Mouse (Mus musculus) T-cell, adult 2 months (primary cell): Measurements from ENCODE around the gene 1500011B03Rik.
"Not testable (repeated sequence)": the region's sequence is repeated elsewhere in the genome, so short reads cannot be mapped to it uniquely, and the experiment has no call there.

Experiments used
- DNase-seq: peaks from one replicate; pipeline ENCODE4 v3.0.0; 2022; ENCODE audit warnings: low spot score

The 1500011B03Rik gene

DNA sequence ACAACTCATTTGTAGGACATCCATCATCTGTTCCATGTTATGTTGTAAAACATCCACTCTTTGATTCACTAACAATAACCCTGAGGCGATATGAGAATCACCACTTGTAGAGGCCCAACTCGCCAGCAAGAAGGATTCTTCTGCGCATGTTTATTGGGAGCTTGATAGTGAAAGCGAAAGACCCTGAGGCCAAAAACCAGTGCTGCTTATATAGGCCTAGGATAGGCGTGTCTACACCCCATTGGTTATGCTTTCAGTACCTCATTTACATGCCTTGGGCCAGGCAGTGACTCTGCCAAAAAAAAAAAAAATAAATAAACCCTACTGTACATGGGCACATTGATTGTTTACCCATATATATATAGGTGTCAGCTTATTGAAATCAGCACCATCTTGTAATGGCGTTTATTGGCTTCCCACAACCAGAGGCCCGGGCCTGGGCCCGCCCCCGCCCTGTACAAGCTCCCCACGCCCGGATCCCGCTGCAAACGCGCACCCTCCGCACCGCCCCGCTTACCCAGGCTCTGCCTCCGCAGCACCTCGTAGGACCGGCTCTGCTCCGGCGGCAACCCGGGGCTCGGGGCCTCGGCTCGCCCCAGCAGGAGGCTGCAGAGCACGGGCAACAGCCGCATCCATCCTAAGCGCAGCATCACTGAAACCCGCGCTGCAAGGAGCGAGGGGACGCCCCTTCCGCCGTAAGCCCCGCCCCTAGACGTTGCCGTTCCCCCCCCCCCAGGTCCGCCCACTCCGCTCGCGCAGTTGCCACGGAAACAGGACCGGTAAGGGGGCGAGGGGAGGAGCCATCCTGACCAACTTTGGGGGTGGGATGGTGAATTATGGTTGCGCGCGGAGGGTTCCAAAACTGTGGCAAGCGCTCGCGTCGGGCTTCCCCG is at the start of gene 1500011B03Rik:
1500011B03Rik (minus strand) TSS at position 673 of the 893 bp plus-strand sequence.
- peak; percentile 50 for DNase-seq

DNA sequence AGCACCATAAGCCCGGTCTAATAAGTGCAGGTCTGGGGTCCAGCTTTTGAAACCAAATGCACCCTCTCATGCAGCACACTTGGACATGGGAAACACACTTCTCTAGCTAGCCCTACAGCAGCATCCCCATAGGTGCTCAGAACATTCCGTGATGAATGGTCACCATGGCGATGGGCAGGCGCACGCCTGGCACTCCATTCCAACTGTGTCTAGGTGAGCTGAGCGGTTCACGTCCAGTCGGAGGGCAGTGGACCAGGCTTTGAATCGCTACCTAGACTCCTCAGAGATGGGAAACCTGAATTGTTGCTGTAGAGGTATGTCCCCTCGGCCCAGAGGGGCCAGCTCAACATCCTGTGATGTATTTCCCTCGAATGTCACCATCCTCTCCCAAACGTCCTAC is 42.0 kb upstream of the 1500011B03Rik start:
- DNase-seq = no peak

DNA sequence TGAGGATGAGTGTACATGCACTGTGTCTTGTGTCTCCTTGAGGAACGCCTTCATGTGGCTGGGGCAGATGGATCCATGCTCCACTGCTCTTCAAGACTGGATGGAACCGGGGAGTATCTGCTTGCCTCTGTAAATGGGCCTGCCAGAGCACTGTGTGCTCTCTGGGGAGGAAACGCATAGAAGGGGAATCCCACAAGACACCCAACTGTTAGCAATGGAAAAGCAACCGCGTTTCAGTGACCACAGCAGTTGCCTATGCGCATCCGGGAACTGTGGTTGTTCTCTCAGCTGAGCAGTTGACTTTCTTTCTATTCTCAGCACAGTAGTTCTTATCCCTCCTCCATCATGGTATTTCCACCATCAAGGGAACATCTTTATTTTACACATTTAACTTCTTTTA is 41.5 kb upstream of the 1500011B03Rik start:
- DNase-seq = peak; percentile 40

DNA sequence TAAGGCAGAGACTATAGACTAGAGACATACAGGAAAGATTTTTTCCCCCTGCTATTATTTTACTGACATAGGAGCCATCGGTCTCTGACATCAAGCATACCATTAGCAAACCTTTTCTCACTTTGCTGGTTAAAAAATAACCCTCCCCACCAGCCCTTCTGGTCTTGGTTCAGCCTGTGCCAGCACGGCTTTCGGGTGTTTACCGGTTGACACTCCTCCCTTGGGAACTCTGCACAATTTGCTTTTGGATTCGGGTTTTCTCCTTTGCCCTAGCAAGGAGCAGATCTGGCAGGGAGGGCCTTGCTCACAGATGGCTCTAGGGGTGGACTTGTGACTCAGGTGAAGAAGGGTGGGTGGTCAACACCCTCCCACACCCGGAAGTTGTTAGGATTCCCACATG is 38.5 kb upstream of the 1500011B03Rik start:
- no peak for DNase-seq

DNA sequence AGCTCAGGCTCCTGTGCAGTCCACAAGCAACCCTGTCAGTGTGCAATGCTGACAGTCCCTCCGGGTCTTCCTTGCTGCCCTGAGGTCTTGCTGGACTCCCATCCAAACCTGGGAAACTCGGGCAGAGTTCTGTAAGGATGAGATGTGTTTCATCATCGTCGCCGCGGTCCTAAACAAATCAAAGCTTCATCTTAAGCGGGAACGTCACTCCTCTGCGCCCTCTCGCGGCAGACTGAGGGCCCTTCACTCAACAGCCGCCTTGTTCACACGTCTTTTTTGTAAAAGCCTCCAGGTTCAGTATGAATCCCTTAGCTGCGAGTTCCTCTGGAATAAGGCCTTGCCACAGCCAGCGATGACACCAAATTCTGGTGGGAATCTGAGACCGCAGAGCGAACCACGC is 36.0 kb upstream of the 1500011B03Rik start:
- peak; percentile 56 for DNase-seq

DNA sequence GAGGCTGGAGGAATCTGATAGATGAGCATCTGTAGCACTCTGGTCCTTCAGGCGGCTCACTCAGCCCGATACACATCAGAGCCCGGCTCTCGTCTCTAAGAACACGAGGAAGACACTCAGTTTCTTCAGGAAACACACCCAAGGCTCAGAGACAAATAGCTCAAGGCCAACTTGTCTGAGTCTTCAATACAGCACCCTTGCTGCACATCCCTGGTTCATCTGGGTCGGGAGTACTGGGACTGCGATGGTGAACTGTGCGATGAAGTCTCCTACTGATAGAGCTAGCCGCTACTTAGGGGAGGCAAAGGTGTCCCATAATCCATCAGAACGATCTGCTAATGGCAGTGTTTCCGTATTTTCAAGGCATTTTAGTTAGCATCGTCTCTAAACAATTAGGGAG is 35.3 kb upstream of the 1500011B03Rik start, which contains the start of gene Gm9936:
Gm9936 (minus strand) TSS at position 101 of the 400 bp plus-strand sequence.
- DNase-seq = no peak

DNA sequence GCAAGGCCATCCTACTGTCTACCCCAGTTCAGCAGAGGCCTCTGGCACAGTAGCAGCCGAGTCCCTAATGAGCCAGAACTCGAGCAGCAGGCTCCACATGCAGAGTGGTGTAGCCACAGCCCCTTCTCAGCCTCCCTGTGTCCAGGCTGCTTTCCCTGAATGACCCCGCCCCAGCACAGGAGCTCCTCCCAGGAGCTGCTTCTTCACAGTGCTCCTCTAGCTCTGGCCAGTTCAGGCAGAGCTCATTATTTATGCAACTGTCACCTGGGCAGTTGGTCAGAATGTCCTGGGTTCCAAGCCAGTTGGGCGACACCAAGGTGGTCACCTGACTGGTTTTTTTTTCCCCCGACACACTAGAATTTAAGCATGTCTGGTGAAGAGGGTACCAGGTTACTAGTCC is 30.1 kb upstream of the 1500011B03Rik start, which contains the start of gene 4930519G04Rik:
4930519G04Rik (plus strand) TSS at position 301 of the 400 bp plus-strand sequence.
- DNase-seq = not testable (repeated sequence)

DNA sequence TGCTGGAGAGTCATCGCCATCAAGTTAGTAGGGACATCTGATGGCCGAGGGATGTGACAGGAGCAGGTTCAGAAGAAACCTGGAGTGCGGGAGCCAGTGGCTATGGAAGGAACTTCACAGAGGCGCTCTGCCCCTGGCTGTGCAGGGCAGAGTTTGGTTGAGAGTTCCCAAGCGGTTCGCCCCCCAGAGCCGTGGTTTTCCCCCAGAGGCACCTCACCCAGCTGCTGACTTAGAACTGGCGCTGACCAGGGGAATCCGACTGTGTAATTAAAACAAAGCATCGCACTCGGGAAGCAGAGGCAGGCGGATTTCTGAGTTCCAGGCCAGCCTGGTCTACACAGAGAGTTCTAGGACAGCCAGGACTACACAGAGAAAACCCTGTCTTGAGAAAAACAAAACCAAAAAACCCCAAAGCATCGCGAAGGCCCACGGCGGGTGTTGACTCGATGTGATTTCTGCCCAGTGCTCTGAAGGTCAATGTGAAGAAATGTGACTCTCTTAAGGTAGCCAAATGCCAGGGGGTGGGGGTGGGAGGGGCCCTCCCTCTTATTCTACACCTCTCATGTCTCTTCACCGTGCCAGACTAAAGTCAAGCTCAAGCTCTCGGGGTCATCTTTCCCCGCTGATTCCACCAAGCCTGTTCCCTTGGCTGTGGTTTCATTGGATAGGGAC is 28.4 kb upstream of the 1500011B03Rik start:
- no peak for DNase-seq

DNA sequence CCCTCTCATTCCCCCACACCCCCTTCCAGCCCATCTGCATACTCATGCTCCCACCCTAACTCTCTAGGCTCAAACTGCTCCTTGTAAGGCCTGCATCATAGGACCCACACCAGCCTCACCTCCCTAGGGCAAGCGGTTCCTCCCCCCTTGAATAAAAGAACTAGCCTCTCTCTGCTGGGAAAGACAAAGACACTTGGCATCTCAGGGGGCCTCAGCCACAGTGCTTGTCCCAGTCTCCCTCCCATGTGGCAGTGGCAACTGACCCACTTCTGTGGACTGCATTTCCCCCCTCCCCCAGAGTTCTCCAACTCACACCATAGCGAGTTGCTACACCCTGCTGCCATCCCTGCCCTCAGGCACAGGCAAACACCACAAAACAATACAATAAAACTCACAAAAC is 21.1 kb upstream of the 1500011B03Rik start:
- not testable (repeated sequence) for DNase-seq

DNA sequence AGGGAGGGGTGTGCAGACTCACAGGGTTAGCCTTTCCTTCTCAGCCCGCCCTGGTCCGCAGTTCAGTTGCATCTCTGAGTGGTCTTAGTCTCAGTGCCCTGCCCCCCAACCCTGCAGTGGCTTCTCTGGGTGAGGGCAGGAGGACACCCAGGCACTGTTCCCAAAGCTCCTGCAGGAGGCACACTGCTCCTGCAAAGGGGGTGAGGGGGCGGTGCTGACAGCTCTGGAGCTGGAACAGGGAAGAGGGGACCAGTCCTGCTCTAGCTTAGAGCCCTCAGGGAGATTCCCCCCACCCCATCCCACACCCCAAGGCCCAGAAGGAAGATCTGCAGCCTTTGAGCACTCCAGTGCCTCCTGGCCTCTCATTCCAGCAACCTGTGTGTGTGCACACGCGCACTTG is 19.4 kb upstream of the 1500011B03Rik start:
- DNase-seq = no peak

DNA sequence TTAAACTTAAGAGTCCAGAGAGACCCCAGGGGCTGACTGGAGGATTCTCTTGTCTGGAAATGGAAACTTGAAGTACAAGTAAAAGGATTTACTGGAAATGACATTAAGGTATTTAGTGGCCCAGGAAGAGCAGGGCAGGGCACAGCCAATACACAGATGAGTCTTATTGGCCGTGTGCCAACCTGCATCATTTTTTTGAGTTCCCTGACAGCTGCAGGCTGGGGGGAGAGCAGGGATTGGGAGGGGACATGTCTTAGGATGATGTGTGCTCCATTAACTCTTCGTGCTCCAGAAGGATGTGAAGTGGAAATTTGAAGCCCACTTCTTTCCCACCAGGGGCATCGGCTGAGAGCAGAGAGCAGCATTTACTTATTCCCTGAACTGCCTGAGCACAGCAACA is 18.9 kb upstream of the 1500011B03Rik start:
- DNase-seq = not testable (repeated sequence)

DNA sequence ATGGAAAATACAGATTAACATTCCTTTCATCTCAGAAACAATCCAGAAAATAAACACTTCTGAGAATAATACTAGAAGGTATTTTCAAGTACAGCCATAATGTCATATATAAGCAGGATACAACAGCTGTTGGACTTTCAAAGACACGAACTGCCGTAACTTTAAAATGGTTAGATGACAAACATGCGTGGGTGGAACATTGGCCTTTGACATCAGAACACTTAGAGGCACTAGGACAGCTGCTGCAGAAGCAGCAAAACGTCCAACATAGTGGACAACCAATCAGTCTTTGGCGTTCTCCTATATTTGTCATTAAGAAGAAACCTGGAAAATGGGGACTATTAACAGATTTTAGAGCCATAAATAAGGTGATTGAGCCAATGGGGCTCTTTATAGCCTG is 17.2 kb upstream of the 1500011B03Rik start:
- not testable (repeated sequence) for DNase-seq

DNA sequence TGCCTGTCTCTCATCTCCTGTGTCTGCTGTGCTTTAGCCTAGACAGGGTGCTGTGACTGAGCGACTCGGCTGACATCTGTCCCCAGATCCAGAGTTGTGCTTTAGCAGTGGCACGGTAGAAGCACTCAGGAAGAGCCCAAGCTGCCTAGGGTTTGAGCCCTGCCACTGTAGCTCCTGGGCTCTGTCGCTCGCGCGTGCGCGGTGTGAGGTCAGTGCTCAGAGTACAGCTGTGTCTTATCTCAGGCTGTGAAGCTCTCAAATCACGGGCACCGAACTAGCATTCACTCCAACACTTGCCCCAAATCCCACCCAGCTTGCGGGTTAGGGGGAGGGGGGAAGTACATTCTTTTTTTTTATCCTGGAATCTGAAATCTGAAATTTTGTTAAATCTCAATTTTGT is 13.6 kb upstream of the 1500011B03Rik start:
- no peak for DNase-seq

DNA sequence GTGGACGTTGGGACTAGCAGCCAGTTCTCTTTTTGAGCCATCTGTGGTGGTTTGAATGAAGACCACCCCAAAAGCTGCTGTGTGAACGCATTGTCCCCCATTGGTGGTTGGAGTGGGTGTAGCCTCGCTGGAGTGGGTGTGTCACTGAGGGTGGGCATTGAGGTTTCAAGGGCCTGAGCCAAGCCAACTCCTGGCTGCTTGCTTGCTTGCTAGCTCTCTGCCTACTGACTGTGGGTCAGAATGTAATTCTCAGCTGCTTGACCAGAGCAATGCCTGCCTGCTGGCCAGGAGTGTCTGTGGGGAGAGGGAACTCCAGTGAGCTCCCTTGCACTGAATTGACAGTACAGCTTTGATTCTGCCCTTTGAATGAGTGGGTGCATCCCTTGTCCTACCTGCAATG is 6.5 kb upstream of the 1500011B03Rik start:
- no peak for DNase-seq

DNA sequence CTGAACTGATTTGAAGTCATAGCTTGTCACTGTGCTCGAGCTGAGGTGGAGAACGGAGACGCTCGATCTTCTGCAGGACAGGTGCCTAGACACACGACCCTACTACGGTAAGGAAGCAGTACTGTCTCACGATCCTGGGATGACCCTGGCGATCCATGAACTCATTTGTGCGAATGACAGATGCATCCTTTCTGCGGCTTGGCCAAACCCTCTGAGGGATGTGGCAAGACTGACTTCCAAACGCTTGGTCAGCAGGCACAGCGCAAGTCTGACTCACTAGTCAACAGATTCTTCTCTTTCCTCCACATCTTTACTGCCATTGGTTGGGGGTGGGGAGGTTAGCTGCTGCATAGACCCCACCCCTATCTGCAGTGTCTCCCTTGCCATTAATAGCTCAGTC is 4.2 kb upstream of the 1500011B03Rik start:
- DNase-seq = no peak

DNA sequence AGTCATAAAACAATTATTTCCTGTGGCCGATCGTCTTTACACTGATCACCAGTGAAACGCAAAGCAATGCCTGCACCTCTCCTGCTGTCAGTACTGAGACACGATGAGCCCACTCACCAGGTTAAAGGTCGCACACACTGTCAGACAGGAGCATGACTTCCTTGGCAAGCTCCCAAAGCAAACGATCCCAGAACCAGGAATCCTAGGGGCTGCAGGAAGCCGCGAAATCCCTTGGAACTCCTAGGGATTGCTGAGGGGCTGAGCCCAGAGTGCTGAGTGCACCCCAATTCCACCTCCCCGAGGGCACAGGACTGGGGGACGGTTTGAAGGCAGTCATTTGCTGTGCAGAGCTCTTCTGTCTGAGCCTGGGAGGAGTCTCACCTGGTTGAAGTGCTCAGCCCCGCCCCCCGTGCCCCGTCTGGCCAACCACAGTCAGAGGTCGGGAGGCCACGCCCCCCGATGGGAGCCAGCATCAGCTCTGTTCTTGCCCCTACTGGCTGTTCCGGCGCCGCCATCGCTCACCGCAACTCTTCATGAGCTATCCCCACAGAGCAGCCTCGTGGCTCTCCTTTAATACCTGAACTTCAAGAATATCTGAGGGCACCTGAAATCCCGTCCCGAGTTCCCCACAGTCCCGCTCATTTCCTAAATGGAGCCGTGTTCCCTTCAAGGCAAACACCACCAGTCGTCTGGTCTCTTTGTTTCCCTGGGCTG is 2.9 kb upstream of the 1500011B03Rik start:
- DNase-seq = peak; percentile 90

DNA sequence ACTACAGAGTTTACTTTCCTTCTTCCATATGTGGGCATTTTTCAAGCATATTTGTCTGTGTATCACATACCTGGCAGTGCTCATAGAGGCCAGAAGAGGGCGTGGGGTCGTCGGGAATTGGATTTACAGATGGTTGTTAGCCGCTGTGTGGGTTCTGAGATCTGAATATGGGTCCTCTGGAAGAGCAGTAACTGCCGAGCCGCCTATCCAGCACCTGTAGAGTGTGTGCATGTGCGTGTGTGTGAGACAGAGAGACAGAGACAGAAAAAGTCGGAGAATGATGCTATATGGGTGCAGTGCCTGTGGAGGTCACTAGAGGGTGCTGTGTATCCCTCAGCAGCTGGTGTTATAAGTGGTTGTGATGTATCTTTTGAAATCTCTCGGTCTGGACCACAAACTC is 929 bp upstream of the 1500011B03Rik start:
- DNase-seq = peak; percentile 59

DNA sequence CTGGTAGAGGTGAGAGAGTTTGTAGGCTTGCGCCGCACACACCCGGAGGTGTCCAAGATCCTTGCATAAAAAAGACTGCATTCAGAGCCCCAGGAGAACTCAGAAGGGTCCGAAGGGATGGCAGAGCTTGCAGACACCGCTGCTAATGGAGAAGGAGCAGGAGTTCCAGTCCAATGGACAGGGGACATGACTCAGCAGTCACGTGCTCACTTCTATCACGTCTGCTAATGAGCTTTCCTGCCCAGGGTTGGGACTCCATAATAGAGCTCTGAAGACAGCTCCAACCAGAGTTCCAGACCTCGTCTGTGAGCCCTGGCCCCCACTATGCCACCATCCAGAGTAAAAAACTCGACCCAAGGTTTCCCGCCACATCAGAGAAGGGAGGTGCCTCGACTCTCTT is 5.1 kb downstream of the 1500011B03Rik start:
- DNase-seq = no peak

DNA sequence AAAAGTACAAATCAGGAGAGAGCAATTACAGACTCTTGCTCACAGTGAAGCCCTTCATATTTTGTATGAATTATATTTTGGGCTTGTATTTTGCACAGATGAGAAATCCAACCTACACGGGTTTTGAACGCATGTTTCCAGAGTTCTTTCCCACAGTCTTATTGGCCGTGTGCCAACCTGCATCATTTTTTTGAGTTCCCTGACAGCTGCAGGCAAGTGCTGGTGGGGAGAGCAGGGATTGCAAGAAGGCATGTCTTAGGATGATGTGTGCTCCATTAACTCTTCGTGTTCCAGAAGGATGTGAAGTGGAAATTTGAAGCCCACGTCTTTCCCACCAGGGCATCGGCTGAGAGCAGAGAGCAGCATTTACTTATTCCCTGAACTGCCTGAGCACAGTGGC is 6.7 kb downstream of the 1500011B03Rik start:
- no peak for DNase-seq

DNA sequence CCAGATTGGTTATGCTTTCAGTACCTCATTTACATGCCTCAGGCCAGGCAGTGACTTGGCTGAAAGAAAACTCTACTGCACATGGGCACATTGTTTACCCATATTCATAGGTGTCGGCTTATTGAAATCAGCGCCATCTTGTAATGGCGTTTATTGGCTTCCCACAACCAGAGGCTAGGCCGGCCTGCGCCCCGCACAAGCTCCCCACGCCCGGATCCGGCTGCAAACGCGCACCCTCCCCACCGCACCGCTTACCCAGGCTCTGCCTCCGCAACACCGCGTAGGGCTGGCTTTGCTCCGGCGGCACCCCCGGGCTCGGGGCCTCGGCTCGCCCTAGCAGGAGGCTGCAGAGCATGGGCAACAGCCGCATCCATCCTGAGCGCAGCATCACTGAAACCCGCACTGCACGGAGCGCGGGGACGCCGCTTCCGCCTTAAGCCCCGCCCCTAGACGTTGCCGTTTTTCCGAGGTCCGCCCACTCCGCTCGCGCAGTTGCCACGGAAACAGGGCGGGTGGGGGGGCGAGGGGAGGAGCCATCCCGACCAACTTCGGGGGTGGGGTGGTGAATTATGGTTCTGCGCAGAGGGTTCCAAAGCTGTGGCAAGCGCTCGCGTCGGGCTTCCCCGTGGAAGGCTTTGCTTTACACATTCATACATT is 9.6 kb downstream of the 1500011B03Rik start:
- peak; percentile 83 for DNase-seq

DNA sequence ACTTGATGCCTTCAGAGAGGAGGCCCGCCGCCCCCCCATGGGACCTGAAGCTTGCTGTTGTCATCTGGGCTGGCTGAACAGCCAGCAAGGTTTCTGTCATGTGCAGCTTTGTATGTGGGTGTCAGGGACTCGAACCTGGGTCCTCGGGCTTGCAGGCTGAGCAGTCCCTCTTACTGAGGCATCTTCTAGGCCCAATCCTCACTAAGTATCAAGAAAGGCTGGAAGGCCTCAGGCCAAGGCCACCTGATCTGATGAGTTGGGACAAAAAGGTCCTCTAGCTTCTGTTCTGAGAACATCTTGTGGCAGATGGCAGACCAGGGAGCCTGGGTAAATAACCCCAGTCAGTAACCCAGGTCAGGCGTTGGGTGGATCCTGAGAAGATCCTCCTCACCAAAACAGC is 13.4 kb downstream of the 1500011B03Rik start:
- DNase-seq = no peak

DNA sequence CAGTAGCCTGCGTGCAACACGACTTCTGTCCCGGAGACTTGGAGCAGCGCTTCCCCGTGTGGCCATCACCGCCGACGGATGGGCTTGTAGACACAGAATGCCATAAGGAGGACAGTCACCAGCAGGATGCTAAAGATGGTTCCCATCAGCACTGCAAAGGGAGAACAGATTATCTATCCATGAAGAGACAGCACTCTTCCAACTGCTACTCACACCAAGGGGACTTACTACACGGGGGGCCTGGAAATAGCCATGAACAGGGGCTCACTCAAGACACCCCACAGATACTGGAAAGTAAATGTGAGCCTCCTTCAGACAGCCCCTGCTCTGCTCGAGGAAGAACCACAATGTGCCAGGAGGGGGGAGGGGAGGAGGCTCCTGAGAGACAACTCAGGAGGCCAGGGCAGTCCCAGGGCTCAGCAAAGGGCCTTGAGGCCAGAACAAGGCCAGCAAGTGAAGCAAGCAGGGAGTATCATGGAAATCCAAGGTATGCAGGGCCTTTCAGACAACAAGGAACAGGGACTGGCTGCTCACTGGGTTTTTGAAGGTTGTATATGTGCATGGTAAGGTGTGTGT is 14.0 kb downstream of the 1500011B03Rik start:
- DNase-seq = no peak
